Mouse (Mus musculus) liver, embryonic 12.5 days (tissue): ENCODE results near the gene Khsrp. TPM values are rescaled to one million over a fixed set of nuclear protein-coding genes. Genes with fewer than 3 reads are reported as not detected.
A peak's percentile ranks its signal among the peaks of the same experiment; 100 is the strongest.
"Not testable (repeated sequence)": the region's sequence is repeated elsewhere in the genome, so short reads cannot be mapped to it uniquely, and the experiment has no call there.

Experiments used
- ATAC-seq: fragments of 200-750 bp; cut with Nextera tagmentation; 2 replicates; pipeline ENCODE4 v1.8.0; 2017; ENCODE audit warnings: moderate number of reproducible peaks, mild to moderate bottlenecking, moderate library complexity
- H3K27ac ChIP-seq: fragments of 300-500 bp; sonication (generic); 2 replicates; pipeline ENCODE4 v1.5.1; 2016; ENCODE audit warnings: mild to moderate bottlenecking
- H3K27me3 ChIP-seq: fragments of 300-500 bp; sonication (generic); replicated peaks from 2 replicates; pipeline ENCODE4 v1.6.1; 2016; ENCODE audit warnings: mild to moderate bottlenecking, moderate library complexity
- H3K36me3 ChIP-seq: fragments of 300-500 bp; sonication (generic); 2 replicates; pipeline ENCODE4 v1.6.1; 2016; ENCODE audit warnings: mild to moderate bottlenecking, moderate library complexity
- H3K4me1 ChIP-seq: fragments of 300-500 bp; sonication (generic); 2 replicates; pipeline ENCODE4 v1.6.1; 2016
- H3K4me2 ChIP-seq: fragments of 300-500 bp; sonication (generic); 2 replicates; pipeline ENCODE4 v1.6.1; 2016; ENCODE audit warnings: mild to moderate bottlenecking, moderate library complexity
- H3K4me3 ChIP-seq: fragments of 300-500 bp; sonication (generic); 2 replicates; pipeline ENCODE4 v1.5.1; 2016; ENCODE audit warnings: mild to moderate bottlenecking, moderate library complexity
- H3K9ac ChIP-seq: fragments of 300-500 bp; sonication (generic); 2 replicates; pipeline ENCODE4 v1.6.1; 2016; ENCODE audit warnings: mild to moderate bottlenecking, moderate library complexity
- H3K9me3 ChIP-seq: fragments of 300-500 bp; sonication (generic); replicated peaks from 2 replicates; pipeline ENCODE4 v1.6.1; 2016; ENCODE audit warnings: mild to moderate bottlenecking, moderate library complexity
- WGBS: fragments of 180-500 bp; shearing (Covaris S2); methylation state at CpG from one replicate; pipeline ENCODE4 v1.1.7; 2016; ENCODE audit not compliant: insufficient replicate concordance; 5-methylcytosine and 5-hydroxymethylcytosine counted together
- polyA plus RNA-seq: library from polyadenylated mRNA; unstranded; fragments of >200 nt; fragmentation: Nextera tagmentation; extraction: Ambion mirVana; gene quantifications from 2 replicates; pipeline ENCODE4 v1.2.1, GENCODE M21; 2016

Gene Khsrp
- polyA plus RNA-seq, 1 experiment from 2014 or later: 54.9 TPM

GRCm38 (mm10) chr17:57059486-57059977 is 28.2 kb upstream of the Khsrp start, which contains the start of gene Slc25a23:
Gene Slc25a23 (minus strand): TSS chr17:57059863.
- Histone ChIP-seq H3K27me3 (peaks cover 63% of the 10 kb centered on the region), H3K4me1 (peaks cover 43% of the 10 kb centered on the region), H3K27ac (peak within 1 kb of the TSS; percentile 51), H3K4me3 (peak within 1 kb of the TSS; percentile 69), H3K36me3 (peaks cover 4% of the 10 kb centered on the region), H3K9ac (peak within 1 kb of the TSS; percentile 75), H3K4me2 (peak within 1 kb of the TSS; percentile 98), H3K9me3 (no peaks in the 10 kb centered on the region)
- WGBS: under 1% methylated on average over 44 of the region's 45 CpGs
- 0 out of 2 replicates have a peak, but pooled peaks have one; percentile 22 for ATAC-seq

- Histone ChIP-seq H3K9ac (peak within 1 kb of the TSS; percentile 75), H3K4me3 (peak within 1 kb of the TSS; percentile 69), H3K36me3 (peaks cover 8% of the 10 kb centered on the region), H3K4me2 (peak within 1 kb of the TSS; percentile 98), H3K9me3 (no peaks in the 10 kb centered on the region), H3K27me3 (peaks cover 57% of the 10 kb centered on the region), H3K4me1 (peaks cover 43% of the 10 kb centered on the region), H3K27ac (peak within 1 kb of the TSS; percentile 51)
- ATAC-seq: 0 out of 2 replicates have a peak, but pooled peaks have one; percentile 1
- 6% methylated on average over 14 of the region's 22 CpGs for WGBS
Observed at GRCm38 (mm10) chr17:57058891-57059485, 27.7 kb upstream of the Khsrp start, which contains the start of gene Crb3. Gene Crb3 (plus strand): TSS chr17:57059105.

DNA sequence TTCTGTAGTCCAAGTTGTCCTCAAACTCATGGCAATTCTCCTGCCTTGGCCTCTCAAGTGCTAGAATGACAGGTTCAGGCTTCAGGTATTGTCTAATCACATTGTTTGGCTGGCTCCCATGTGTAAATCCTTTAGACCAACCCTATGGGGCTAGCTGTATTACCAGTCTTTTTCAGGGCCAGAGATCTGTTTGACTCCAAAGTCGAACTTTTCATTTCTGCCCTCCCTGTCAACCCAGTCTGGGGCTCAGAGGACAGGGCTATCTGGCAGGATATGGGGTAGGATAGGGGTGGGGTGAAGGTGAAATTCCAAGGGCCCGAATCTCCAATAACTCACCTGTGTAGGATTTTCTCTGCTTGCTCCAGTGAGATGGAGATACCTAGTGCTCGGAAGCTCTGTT is 24.9 kb upstream of the Khsrp start:
- H3K27ac ChIP-seq: no peak overlapping the region
- H3K9me3 ChIP-seq: no peaks in the 10 kb centered on the region
- H3K27me3 ChIP-seq: peaks cover 31% of the 10 kb centered on the region
- H3K9ac ChIP-seq: no peak overlapping the region
- peaks cover 23% of the 10 kb centered on the region for H3K36me3 ChIP-seq
- peaks cover 31% of the 10 kb centered on the region for H3K4me1 ChIP-seq
- H3K4me3 ChIP-seq: no peak overlapping the region
- no peak for ATAC-seq
- no peak overlapping the region for H3K4me2 ChIP-seq
- WGBS: 60% methylated on average over 3 of the region's 3 CpGs

GRCm38 (mm10) chr17:57051679-57052078 is 20.4 kb upstream of the Khsrp start:
- not testable (repeated sequence) for H3K4me3 ChIP-seq, ATAC-seq, H3K4me2 ChIP-seq, H3K4me1 ChIP-seq, H3K9ac ChIP-seq, H3K27ac ChIP-seq, H3K9me3 ChIP-seq, H3K27me3 ChIP-seq
- 59% methylated on average over 4 of the region's 4 CpGs for WGBS
- peaks cover 35% of the 10 kb centered on the region for H3K36me3 ChIP-seq

DNA sequence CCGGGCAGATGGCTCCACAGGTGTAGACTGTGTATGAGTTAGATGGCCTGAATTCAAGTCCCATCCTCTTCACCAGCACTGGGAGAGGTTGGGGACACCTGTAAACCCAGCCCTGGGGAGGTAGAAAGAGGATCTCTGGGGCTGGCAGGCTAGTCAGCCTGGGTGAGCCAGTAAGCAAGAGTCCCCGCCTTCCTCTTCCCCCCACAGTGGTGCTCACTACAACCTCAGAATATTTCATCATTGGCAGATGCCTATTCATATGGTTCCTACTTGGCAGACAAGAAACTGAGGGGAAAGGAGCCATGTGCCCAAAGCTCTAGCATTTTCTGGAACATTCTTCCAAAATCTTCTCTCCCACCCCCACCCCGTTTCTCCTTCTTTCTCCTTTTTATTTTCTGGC is 17.5 kb upstream of the Khsrp start:
- Histone ChIP-seq H3K4me2 (no peak overlapping the region), H3K27ac (no peak overlapping the region), H3K9me3 (no peaks in the 10 kb centered on the region), H3K27me3 (0 out of 2 replicates have a peak, but pooled peaks cover 7% of the 10 kb centered on the region), H3K9ac (no peak overlapping the region), H3K4me3 (no peak overlapping the region), H3K4me1 (0 out of 2 replicates have a peak, but pooled peaks cover 3% of the 10 kb centered on the region), H3K36me3 (peaks cover 27% of the 10 kb centered on the region; the same call in 1 of the 2 replicates)
- ATAC-seq: no peak
- 77% methylated on average over 3 of the region's 3 CpGs for WGBS

GRCm38 (mm10) chr17:57047406-57047805 is 16.1 kb upstream of the Khsrp start:
- H3K4me3 ChIP-seq: no peak overlapping the region
- 0 out of 2 replicates have a peak, but pooled peaks cover 3% of the 10 kb centered on the region for H3K4me1 ChIP-seq
- H3K27ac ChIP-seq: no peak overlapping the region
- no peak overlapping the region for H3K9ac ChIP-seq
- H3K4me2 ChIP-seq: no peak overlapping the region
- WGBS: 52% methylated on average over 5 of the region's 5 CpGs
- H3K27me3 ChIP-seq: 0 out of 2 replicates have a peak, but pooled peaks cover 7% of the 10 kb centered on the region
- ATAC-seq: peak; percentile 45; the same call in 1 of the 2 replicates
- peaks cover 16% of the 10 kb centered on the region; the same call in 1 of the 2 replicates for H3K36me3 ChIP-seq
- no peaks in the 10 kb centered on the region for H3K9me3 ChIP-seq

DNA sequence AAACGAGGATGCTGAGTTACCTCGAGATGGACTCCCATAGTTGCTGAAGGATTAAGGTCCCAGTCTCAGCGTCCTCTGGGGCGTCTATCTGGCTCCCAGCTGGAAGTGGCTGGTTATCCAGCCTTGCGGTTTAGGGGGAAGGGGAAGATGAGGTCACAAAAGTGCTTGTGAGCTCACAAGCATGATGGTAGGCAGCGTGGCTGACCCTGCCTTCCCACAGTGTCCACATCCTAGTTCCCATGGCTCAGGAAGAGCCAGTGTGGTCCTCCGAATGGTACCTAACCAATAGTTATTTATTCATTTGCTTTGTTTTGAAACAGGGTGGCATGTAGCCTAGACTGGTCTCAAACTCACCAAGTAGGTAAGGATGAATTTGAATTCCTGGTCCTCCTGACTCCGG is 10.2 kb upstream of the Khsrp start, which contains the start of gene Slc25a41:
Gene Slc25a41 (minus strand): TSS at position 101 of the 400 bp plus-strand sequence.
- H3K27ac ChIP-seq: no peak within 1 kb of the TSS
- no peak within 1 kb of the TSS for H3K9ac ChIP-seq
- no peaks in the 10 kb centered on the region for H3K9me3 ChIP-seq
- H3K4me1 ChIP-seq: no peaks in the 10 kb centered on the region; the same call in 1 of the 2 replicates
- no peak within 1 kb of the TSS for H3K4me3 ChIP-seq
- WGBS: 51% methylated on average over 8 of the region's 8 CpGs
- ATAC-seq: no peak
- no peak within 1 kb of the TSS for H3K4me2 ChIP-seq
- H3K36me3 ChIP-seq: no peaks in the 10 kb centered on the region
- H3K27me3 ChIP-seq: peaks cover 39% of the 10 kb centered on the region

DNA sequence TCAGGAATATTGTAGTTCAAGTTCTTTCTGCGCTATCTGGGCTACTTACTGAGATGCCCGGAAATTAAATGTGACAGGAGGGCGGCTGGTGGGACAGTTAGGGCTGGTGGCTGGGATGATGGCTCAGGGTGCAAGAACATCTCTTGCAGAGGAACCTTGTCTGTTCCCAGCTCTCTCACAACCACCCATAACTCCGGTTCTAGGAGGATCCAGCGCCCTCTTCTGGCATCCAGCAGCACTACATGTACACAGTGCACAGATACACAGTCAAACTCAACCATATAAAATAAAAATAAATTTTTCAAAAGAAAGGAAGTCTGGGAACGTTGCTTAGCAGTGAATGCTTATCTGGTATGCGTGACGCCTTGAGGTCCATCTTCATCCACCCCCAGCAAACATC is 7.7 kb upstream of the Khsrp start:
- peaks cover 40% of the 10 kb centered on the region for H3K27me3 ChIP-seq
- no peak for ATAC-seq
- WGBS: 32% methylated on average over 8 of the region's 8 CpGs
- no peak overlapping the region for H3K4me2 ChIP-seq
- H3K4me1 ChIP-seq: no peaks in the 10 kb centered on the region; the same call in 1 of the 2 replicates
- no peak overlapping the region for H3K4me3 ChIP-seq
- H3K36me3 ChIP-seq: no peaks in the 10 kb centered on the region
- H3K27ac ChIP-seq: no peak overlapping the region
- no peaks in the 10 kb centered on the region for H3K9me3 ChIP-seq
- no peak overlapping the region for H3K9ac ChIP-seq

GRCm38 (mm10) chr17:57032854-57033253 is 1.5 kb upstream of the Khsrp start:
- no peaks in the 10 kb centered on the region for H3K9me3 ChIP-seq
- peak overlapping the region; percentile 80 for H3K9ac ChIP-seq
- peak overlapping the region; percentile 59 for H3K4me3 ChIP-seq
- H3K4me1 ChIP-seq: peaks cover 32% of the 10 kb centered on the region
- peak overlapping the region; percentile 82 for H3K4me2 ChIP-seq
- peak overlapping the region; percentile 91 for H3K27ac ChIP-seq
- peaks cover 16% of the 10 kb centered on the region for H3K36me3 ChIP-seq
- no peak for ATAC-seq
- peaks cover 15% of the 10 kb centered on the region; the same call in 1 of the 2 replicates for H3K27me3 ChIP-seq
- 72% methylated on average over 4 of the region's 4 CpGs for WGBS

- Histone ChIP-seq H3K4me2 (peak overlapping the region; percentile 86), H3K36me3 (peaks cover 26% of the 10 kb centered on the region), H3K4me1 (peaks cover 43% of the 10 kb centered on the region), H3K27me3 (peaks cover 11% of the 10 kb centered on the region; the same call in 1 of the 2 replicates), H3K9ac (peak overlapping the region; percentile 100), H3K27ac (peak overlapping the region; percentile 91), H3K9me3 (no peaks in the 10 kb centered on the region), H3K4me3 (peak overlapping the region; percentile 99)
- peak; percentile 90 for ATAC-seq
- WGBS: under 1% methylated on average over 38 of the region's 38 CpGs
Observed at GRCm38 (mm10) chr17:57031661-57032420, 519 bp upstream of the Khsrp start.

DNA sequence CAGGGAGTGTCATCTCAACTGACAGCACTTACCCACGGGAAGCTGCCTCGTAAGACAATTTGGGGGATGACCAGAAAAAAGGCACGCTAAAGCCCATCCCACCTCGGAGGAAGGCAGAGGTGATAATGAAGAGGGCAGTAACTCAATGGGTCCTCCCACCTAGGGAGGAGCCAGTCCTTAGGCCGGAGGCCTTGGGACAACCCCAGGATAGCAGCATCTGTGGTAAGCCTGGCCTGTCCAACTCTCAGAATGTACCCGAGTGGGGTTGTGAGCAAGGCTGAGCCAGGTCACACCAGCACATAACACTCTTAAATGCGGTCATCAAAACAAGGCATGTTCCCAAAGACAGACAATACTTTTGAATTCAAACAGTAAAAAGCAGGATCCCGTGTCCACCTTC is 1.6 kb downstream of the Khsrp start:
- 15% methylated on average over 8 of the region's 8 CpGs for WGBS
- H3K4me3 ChIP-seq: peak overlapping the region; percentile 99
- ATAC-seq: no peak
- peaks cover 48% of the 10 kb centered on the region for H3K36me3 ChIP-seq
- H3K4me1 ChIP-seq: peaks cover 62% of the 10 kb centered on the region
- H3K27ac ChIP-seq: peak overlapping the region; percentile 96
- peak overlapping the region; percentile 86 for H3K4me2 ChIP-seq
- H3K9ac ChIP-seq: peak overlapping the region; percentile 100
- H3K27me3 ChIP-seq: peaks cover 7% of the 10 kb centered on the region; the same call in 1 of the 2 replicates
- no peaks in the 10 kb centered on the region for H3K9me3 ChIP-seq
